Comparison of ENCODE assay signal across 25 mouse cellular contexts in the genomic region with DNA sequence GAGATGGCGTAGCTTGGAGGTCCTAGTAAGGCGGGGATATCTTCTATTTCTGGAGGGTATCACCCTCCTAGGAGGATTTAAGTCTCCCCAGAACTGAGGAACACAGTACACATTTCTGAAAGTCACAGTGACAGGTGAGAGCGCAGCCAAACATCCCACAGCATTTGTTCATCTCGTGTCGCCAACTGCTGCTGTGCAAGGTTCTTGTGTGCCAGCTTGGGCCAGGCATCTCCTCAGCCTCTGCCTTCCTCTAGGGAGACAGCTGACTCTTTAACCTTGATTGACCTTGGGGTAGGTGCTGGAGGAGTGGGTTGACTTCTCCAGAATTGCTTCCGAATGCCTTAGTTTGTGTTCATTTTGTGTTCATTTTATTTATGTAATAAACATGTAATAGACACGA.
"Had no signal": no experiment of that assay in that cellular context is flagged by ENCODE, and none has a peak within 500 bp of the region (broad histone marks: within the 10 kb centered on the region; RNA-seq: fewer than 3 reads in every experiment).

No protein-coding gene starts in this region.

- H3K4me1 ChIP-seq: heart, embryonic 10.5 days; heart, embryonic 12.5 days; liver, embryonic 12.5 days had no signal

- H3K9ac ChIP-seq: heart, embryonic 12.5 days; hindbrain, embryonic 13.5 days; hindbrain, embryonic 15.5 days; kidney, embryonic 15.5 days; limb, embryonic 13.5 days; limb, embryonic 15.5 days; liver, embryonic 12.5 days; liver, embryonic 14.5 days had no signal

- H3K27ac ChIP-seq: heart, embryonic 10.5 days; hindbrain, embryonic 15.5 days; hindbrain, postnatal 0 days; kidney, embryonic 15.5 days; kidney, postnatal 0 days; limb, embryonic 13.5 days; limb, embryonic 15.5 days; liver, embryonic 12.5 days; liver, embryonic 14.5 days had no signal

- H3K36me3 ChIP-seq: heart, embryonic 10.5 days; heart, embryonic 12.5 days; hindbrain, embryonic 13.5 days; hindbrain, embryonic 15.5 days; kidney, embryonic 15.5 days; limb, embryonic 13.5 days; limb, embryonic 15.5 days; liver, embryonic 12.5 days had no signal

- ATAC-seq: hindbrain, postnatal 0 days; intestine, embryonic 16.5 days; liver, embryonic 12.5 days had no signal

- DNase-seq: gastrocnemius, postnatal 14 days; gastrocnemius, postnatal 36 days; heart, adult 18-20 months; heart, postnatal 10 days; heart, postnatal 36 days; kidney, adult 11 months; kidney, adult 2 months; kidney, adult 9 months; kidney, postnatal 14 days; kidney, postnatal 36 days; layer of hippocampus, adult 9-11 months; layer of hippocampus, postnatal 36 days; left cerebral cortex, postnatal 4 days had no signal

- H3K9me3 ChIP-seq: heart, embryonic 10.5 days; heart, embryonic 12.5 days; hindbrain, embryonic 15.5 days; kidney, embryonic 15.5 days; limb, embryonic 13.5 days; limb, embryonic 15.5 days; liver, embryonic 12.5 days had no signal

- H3K4me3 ChIP-seq: heart, embryonic 10.5 days; heart, embryonic 12.5 days; hindbrain, embryonic 13.5 days; hindbrain, embryonic 15.5 days; kidney, embryonic 15.5 days; limb, embryonic 13.5 days; limb, embryonic 15.5 days; liver, embryonic 12.5 days had no signal
